Mouse (Mus musculus) C2C12 (cell line): ENCODE measurements around the gene Hist2h2bb. TPM values are rescaled to one million over a fixed set of nuclear protein-coding genes. Genes with fewer than 3 reads are reported as not detected.
A peak's percentile ranks its signal among the peaks of the same experiment; 100 is the strongest.
"Not testable (repeated sequence)": the region's sequence is repeated elsewhere in the genome, so short reads cannot be mapped to it uniquely, and the experiment has no call there.

Source experiments
- H3K27me3 ChIP-seq: one replicate; pipeline ENCODE4 v1.6.1; 2011; ENCODE audit not compliant: control insufficient read depth, insufficient read depth, insufficient read length
- H3K36me3 ChIP-seq: one replicate; pipeline ENCODE4 v1.6.1; 2011; ENCODE audit not compliant: control insufficient read depth, insufficient read depth
- H3K4me3 ChIP-seq: one replicate; pipeline ENCODE4 v1.5.1; 2011; ENCODE audit warnings: mild to moderate bottlenecking, control low read depth; ENCODE audit not compliant: poor library complexity, insufficient read depth, severe bottlenecking
- H3K79me2 ChIP-seq: one replicate; pipeline ENCODE4 v1.6.1; 2011; ENCODE audit not compliant: control insufficient read depth, insufficient read depth
- H3K79me3 ChIP-seq: one replicate; pipeline ENCODE4 v1.6.1; 2011; ENCODE audit warnings: low read depth, control low read depth
- H3ac ChIP-seq: one replicate; pipeline ENCODE3; 2011; ENCODE audit warnings: low read depth; ENCODE audit not compliant: control insufficient read depth, insufficient read length
- CEBPB ChIP-seq: IDR thresholded peaks from one replicate; pipeline ENCODE4 v1.6.1; 2011; ENCODE audit warnings: low read depth, mild to moderate bottlenecking, control low read depth, moderate library complexity
- CTCF ChIP-seq: IDR thresholded peaks from one replicate; pipeline ENCODE4 v1.5.1; 2011; ENCODE audit not compliant: control insufficient read depth, insufficient read depth, insufficient read length
- FOSL1 ChIP-seq: IDR thresholded peaks from one replicate; pipeline ENCODE4 v1.8.0; 2011; ENCODE audit warnings: mild to moderate bottlenecking, low read length; ENCODE audit not compliant: poor library complexity, insufficient read depth, severe bottlenecking
- MAX ChIP-seq: IDR thresholded peaks from one replicate; pipeline ENCODE4 v1.6.1; 2011; ENCODE audit warnings: mild to moderate bottlenecking, control low read depth
- MYOD1 ChIP-seq: IDR thresholded peaks from one replicate; pipeline ENCODE4 v1.6.1; 2011; ENCODE audit warnings: low read depth; ENCODE audit not compliant: control insufficient read depth, insufficient read length
- MYOG ChIP-seq: IDR thresholded peaks from one replicate; pipeline ENCODE4 v1.6.1; 2011; ENCODE audit not compliant: control insufficient read depth, insufficient read length; ENCODE audit errors: extremely low read depth
- USF1 ChIP-seq: IDR thresholded peaks from one replicate; pipeline ENCODE4 v1.6.1; 2011; ENCODE audit warnings: low read depth, mild to moderate bottlenecking, control low read depth, moderate library complexity
- polyA plus RNA-seq: library from polyadenylated mRNA; unstranded; fragments of >200 nt; fragmentation: generic; extraction: Trizol; gene quantifications from one replicate; pipeline ENCODE4 v1.2.1, GENCODE M21; 2012; ENCODE audit warnings: missing spikeins

Hist2h2bb gene
- polyA plus RNA-seq, 1 experiment = 3.3 TPM

DNA sequence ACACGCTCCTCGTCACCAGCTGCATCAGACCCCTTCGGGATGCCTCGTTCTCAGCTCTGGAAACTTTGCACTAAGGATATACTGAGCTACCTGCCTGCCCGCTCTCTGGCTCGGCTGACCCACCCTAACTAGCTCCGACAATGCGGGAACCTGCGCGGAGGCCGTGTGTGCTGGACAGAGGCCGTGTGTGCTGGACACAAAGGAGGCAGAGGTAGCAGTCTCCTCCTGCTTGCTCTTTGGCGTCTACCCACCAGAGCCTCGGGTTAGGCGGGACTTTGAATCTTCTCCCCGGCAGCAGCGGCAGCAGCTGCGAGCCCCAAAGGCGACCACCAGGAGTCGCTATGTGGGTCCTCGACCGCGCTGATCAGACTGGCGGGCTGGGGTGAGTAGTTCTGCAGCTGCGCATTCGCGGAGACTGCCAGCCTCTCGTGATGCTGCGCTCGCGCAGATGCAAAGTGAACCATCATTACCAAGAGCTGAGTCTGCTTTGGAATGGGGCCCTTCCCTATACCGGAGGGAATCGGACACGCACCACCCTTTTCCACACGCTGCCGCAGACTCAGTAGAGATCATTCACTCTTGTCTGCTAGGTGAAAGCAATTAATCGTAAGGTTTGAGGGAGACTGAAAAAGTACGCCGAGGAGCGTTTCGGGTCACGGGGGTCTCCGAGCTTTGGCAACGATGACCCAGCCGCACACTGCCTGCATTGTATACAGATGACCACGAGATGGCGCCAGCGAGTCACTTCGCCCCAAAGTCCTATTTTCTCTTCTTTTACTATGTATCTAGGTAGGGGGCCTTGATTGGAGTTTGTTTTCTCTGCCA lies 8.5 kb downstream of the Hist2h2bb start:
- H3K79me3 ChIP-seq = no peaks in the 10 kb centered on the region
- peak overlapping the region; percentile 55 for H3ac ChIP-seq
- H3K27me3 ChIP-seq = no peaks in the 10 kb centered on the region
- H3K36me3 ChIP-seq = no peaks in the 10 kb centered on the region
- peaks cover 6% of the 10 kb centered on the region for H3K79me2 ChIP-seq
- no peak overlapping the region for H3K4me3 ChIP-seq
- peak; percentile 77 for TF ChIP-seq MAX
- no peak for TF ChIP-seq FOSL1
- peak; percentile 85 for TF ChIP-seq CTCF

DNA sequence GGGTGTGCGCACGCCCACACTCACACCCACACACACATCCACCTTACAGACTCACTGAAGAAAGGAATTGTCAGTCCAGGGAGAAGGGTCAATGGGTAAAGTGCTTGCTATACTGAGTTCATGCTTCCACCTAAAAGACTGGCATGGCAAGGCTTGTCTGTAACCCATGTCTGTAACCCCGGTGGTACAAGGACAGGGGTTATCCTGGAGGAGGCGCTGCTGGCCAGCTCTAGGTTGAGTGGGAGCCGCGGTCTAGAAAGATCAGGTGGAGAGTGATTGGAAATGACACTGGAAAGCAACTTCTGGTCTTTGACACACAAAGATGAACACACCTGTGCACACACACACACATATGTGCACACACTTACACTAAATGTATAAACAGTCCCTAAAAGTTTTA lies 11.1 kb downstream of the Hist2h2bb start:
- TF ChIP-seq FOSL1 (no peak), MAX (no peak), USF1 (no peak), CTCF (no peak), MYOG (no peak), MYOD1 (no peak), CEBPB (no peak)
- Histone ChIP-seq H3K79me3 (no peaks in the 10 kb centered on the region), H3K79me2 (no peaks in the 10 kb centered on the region), H3K27me3 (no peaks in the 10 kb centered on the region), H3K36me3 (no peaks in the 10 kb centered on the region), H3ac (no peak overlapping the region), H3K4me3 (no peak overlapping the region)

DNA sequence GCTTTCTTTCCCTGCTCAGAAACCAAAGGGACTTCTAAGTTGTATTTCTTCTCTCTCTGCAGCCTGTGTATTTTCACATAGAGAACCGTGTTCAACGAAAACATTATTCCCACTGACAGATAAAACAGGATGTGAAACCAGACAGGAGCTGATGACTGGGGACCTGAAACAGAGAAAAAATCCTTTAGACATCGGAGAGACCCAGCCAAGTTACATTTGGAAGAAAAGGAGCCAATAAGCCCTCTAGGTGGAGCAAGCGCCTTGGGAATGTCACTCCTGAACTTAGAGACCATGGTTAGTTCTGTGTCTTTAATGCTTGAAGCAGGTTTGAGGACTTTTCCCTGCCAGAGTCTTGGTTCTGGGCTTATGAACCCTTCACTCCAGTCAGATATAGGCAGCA lies 14.9 kb downstream of the Hist2h2bb start:
- Histone ChIP-seq H3ac (no peak overlapping the region), H3K4me3 (no peak overlapping the region), H3K27me3 (no peaks in the 10 kb centered on the region), H3K36me3 (no peaks in the 10 kb centered on the region), H3K79me2 (no peaks in the 10 kb centered on the region), H3K79me3 (no peaks in the 10 kb centered on the region)
- TF ChIP-seq CTCF (peak; percentile 5), CEBPB (no peak)

DNA sequence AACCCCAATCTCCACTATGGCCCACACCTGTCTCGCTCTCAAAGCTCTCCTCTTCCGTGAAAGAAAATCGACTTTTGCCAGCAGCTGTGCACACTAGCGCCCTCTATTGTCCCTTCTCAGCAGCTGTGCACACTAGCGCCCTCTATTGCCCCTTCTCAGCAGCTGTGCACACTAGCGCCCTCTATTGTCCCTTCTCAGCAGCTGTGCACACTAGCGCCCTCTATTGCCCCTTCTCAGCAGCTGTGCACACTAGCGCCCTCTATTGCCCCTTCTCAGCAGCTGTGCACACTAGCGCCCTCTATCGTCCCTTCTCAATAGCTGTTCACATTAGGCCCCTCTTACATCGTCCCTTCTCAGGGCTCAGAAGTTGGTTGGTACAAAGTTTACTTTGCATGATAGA lies 17.8 kb downstream of the Hist2h2bb start:
- not testable (repeated sequence) for H3ac ChIP-seq, H3K79me2 ChIP-seq, H3K4me3 ChIP-seq, H3K36me3 ChIP-seq, H3K27me3 ChIP-seq, H3K79me3 ChIP-seq
- TF ChIP-seq CTCF = peak; percentile 75

DNA sequence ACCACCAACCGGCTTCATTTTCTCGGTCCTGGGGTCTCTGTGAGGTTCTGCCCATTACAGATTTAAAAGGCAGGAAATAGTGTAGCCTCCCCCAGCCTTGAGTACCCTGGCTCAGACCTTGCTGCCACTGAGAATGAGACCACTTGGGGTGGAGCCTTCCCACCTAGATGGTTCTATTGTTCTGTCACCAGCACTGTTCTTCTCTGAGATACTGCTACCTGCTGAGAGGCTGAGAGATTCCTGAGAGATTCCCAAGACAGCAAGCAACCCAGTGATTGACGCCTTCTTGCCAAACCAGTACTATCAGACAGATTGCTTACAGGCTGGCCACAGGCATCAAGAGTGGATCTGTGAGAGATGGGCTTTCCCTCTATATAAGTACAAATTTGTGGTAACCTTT lies 19.6 kb downstream of the Hist2h2bb start:
- Histone ChIP-seq H3ac (no peak overlapping the region), H3K79me3 (no peaks in the 10 kb centered on the region), H3K79me2 (no peaks in the 10 kb centered on the region), H3K27me3 (peaks cover 8% of the 10 kb centered on the region), H3K36me3 (no peaks in the 10 kb centered on the region), H3K4me3 (no peak overlapping the region)
- TF ChIP-seq MAX (no peak), CTCF (no peak), FOSL1 (no peak), USF1 (no peak), MYOD1 (no peak), MYOG (no peak), CEBPB (no peak)

DNA sequence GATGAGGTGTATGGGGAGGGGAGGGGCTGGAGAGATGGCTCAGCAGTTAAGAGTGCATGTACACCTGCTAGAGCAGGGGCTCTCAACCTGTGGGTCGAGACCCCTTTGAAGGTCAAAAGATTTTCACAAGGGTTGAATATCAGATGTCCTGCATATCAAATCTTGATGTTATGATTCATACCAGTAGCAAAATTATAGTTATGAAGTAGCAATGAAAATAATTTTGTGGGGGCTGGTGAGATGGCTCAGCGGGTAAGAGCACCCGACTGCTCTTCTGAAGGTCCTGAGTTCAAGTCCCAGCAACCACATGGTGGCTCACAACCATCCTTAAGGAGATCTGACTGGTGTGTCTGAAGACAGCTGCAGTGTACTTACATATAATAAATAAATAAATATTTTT lies 21.2 kb downstream of the Hist2h2bb start:
- not testable (repeated sequence) for H3K27me3 ChIP-seq, H3K36me3 ChIP-seq, H3K4me3 ChIP-seq, H3K79me3 ChIP-seq, H3ac ChIP-seq, H3K79me2 ChIP-seq

DNA sequence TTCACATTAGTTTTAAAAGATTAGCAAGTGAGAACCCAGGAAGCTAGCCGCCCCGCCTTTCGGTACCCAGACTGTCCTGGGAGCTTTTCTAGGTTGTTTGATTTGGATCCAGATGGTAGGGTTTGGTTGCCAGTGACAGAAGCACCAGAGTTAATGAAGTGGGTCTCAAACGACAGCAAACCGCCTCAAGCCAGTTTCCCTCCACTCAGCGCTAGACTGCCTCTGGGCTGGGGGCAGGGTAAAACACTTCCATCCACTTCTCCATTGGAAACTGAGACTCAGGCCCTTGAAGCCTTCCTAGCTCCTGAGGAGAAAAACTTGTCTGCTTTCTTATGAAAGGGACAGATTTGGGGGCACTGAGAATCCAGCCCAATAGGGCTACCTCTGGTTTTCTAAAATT lies 23.1 kb downstream of the Hist2h2bb start:
- no peak for TF ChIP-seq MAX
- no peak for TF ChIP-seq USF1
- TF ChIP-seq CEBPB = no peak
- no peak for TF ChIP-seq MYOG
- TF ChIP-seq CTCF = no peak
- no peak for TF ChIP-seq MYOD1
- no peak for TF ChIP-seq FOSL1
- H3K79me2 ChIP-seq = no peaks in the 10 kb centered on the region
- H3K27me3 ChIP-seq = peaks cover 8% of the 10 kb centered on the region
- no peak overlapping the region for H3ac ChIP-seq
- H3K36me3 ChIP-seq = no peaks in the 10 kb centered on the region
- no peak overlapping the region for H3K4me3 ChIP-seq
- no peaks in the 10 kb centered on the region for H3K79me3 ChIP-seq
